Mouse (Mus musculus): ENCODE results near the gene Car4.

- no peak for TF ChIP-seq E2F4 (IDR thresholded peaks at IDR 0.05; ENCODE audit: insufficient read depth)
- TF ChIP-seq POLR2A (IDR thresholded peaks at IDR 0.05; ENCODE audit: insufficient read length, low read depth) = no peak
- no peak for TF ChIP-seq MYOG (IDR thresholded peaks at IDR 0.05; ENCODE audit: control insufficient read depth in 1 of 3, insufficient read depth in 1 of 3, insufficient read length in 2 of 3, low read depth in 2 of 3)
These were observed 2.7 kb downstream of the Car4 start for GRCm38 (mm10) chr11:84960291-84960690.

Measured in myocyte (in vitro differentiated cells).